In the genomic region with DNA sequence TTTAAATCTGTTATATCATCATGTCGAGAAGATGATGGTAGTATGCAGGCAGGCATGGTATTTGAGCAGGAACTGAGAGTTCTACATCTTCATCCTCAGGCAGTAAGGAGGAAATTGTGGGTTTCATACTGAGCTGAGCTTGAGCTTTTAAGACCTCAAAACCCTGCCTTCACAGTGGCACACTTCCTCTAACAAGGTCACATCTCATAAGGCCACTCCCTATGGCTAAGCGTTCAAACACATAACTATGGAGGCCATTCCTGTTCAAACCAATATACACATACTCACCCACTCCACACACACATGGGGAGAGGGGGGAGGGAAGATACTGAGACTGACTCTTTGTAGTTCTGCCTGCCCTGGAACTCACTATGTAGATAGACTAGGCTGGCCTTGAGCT, we compare ENCODE assay signal across 11 mouse cellular contexts. TPM values are rescaled to one million over a fixed set of nuclear protein-coding genes. Genes with fewer than 3 reads are reported as not detected.
DNase-seq lines count a peak whose midpoint lies in the region; ATAC-seq lines count a peak whose summit lies in the region.
"Had no signal": no experiment of that assay in that cellular context is flagged by ENCODE, and none has a peak within 500 bp of the region (broad histone marks: within the 10 kb centered on the region; RNA-seq: fewer than 3 reads in every experiment).

No protein-coding gene starts in this region.

- DNase-seq in heart, adult 8-10 months (ENCODE audit: low spot score) = peak; percentile 33
- DNase-seq in heart, postnatal 4 days = no peak
- DNase-seq in induced T-regulatory cell, adult 2 months (ENCODE audit: low read depth) = peak; percentile 80
- peak; percentile 82 to 85 for DNase-seq in spleen, postnatal 36 days (ENCODE audit: low spot score in 2 of 2)
- no peak for DNase-seq in layer of hippocampus, postnatal 10 days (ENCODE audit: low spot score in 2 of 2)
- DNase-seq in gastrocnemius, adult 18-20 months (ENCODE audit: low spot score) = no peak
- DNase-seq in left cerebral cortex, adult 9 months (ENCODE audit: low spot score in 2 of 2) = no peak
- DNase-seq: cerebellum, adult 9-11 months; heart, postnatal 10 days; kidney, postnatal 36 days had no signal

- ATAC-seq in CD4-positive, CD25-positive, alpha-beta regulatory T cell, adult 4 months = peak; percentile 94

RNA-seq across cellular contexts. Expression of a gene that starts 29.6 kb away (rescaled TPM):
- 10 to 100 TPM; 16.1 to 21.6 (median 17.3) TPM for total RNA-seq in heart, adult 8-10 months (2022)
- 10 to 100 TPM; 28.3 to 28.4 TPM for total RNA-seq in heart, postnatal 4 days (2021)
- polyA plus RNA-seq in CD4-positive, CD25-positive, alpha-beta regulatory T cell, adult 4 months (2017; shearing (Covaris generic)) = 10 to 100 TPM; 13.3 to 17.5 TPM
- 10 to 100 TPM; 23.7 to 25.1 TPM for total RNA-seq in layer of hippocampus, postnatal 10 days (2021)
- total RNA-seq in gastrocnemius, adult 18-20 months (2021) = 10 to 100 TPM; 15.7 to 18.2 TPM

RNA-seq across cellular contexts. Expression of a gene that starts 30.8 kb away (rescaled TPM):
- not detected for total RNA-seq in heart, adult 8-10 months (2022)
- total RNA-seq in heart, postnatal 4 days (2021) = not detected
- polyA plus RNA-seq in CD4-positive, CD25-positive, alpha-beta regulatory T cell, adult 4 months (2017; shearing (Covaris generic)) = not detected
- total RNA-seq in layer of hippocampus, postnatal 10 days (2021) = under 1 TPM; 0.29 to 0.89 TPM
- total RNA-seq in gastrocnemius, adult 18-20 months (2021) = not detected
- total RNA-seq: heart, postnatal 10 days had no signal

RNA-seq across cellular contexts. Expression of a gene that starts 34.7 kb away (rescaled TPM):
- 1 to 10 TPM in 2 of 4 experiments, under 1 TPM in 1, not detected in 1; 0.16 to 1.4 (median 1.0) TPM for total RNA-seq in heart, adult 8-10 months (2022)
- total RNA-seq in heart, postnatal 4 days (2021) = 1 to 10 TPM; 2.0 to 2.1 TPM
- 10 to 100 TPM in 1 of 2 experiments, 1 to 10 TPM in 1; 6.2 to 14.2 TPM for polyA plus RNA-seq in CD4-positive, CD25-positive, alpha-beta regulatory T cell, adult 4 months (2017; shearing (Covaris generic))
- 10 to 100 TPM; 63.0 to 81.1 TPM for total RNA-seq in layer of hippocampus, postnatal 10 days (2021)
- total RNA-seq in gastrocnemius, adult 18-20 months (2021) = under 1 TPM; 0.48 to 0.66 TPM

RNA-seq across cellular contexts. Expression of a gene that starts 39.5 kb away (rescaled TPM):
- under 1 TPM; 0.26 to 0.94 (median 0.76) TPM for total RNA-seq in heart, adult 8-10 months (2022)
- total RNA-seq in heart, postnatal 4 days (2021) = 1 to 10 TPM; 1.6 to 2.0 TPM
- not detected for polyA plus RNA-seq in CD4-positive, CD25-positive, alpha-beta regulatory T cell, adult 4 months (2017; shearing (Covaris generic))
- total RNA-seq in layer of hippocampus, postnatal 10 days (2021) = 100 to 1,000 TPM; 199 to 205 TPM
- total RNA-seq in gastrocnemius, adult 18-20 months (2021) = 1 to 10 TPM; 1.2 to 1.4 TPM

RNA-seq across cellular contexts. Expression of a gene that starts 44.7 kb away (rescaled TPM):
- 100 to 1,000 TPM; 160 to 201 (median 177) TPM for total RNA-seq in heart, adult 8-10 months (2022)
- total RNA-seq in heart, postnatal 4 days (2021) = 10 to 100 TPM; 92.7 to 94.3 TPM
- polyA plus RNA-seq in CD4-positive, CD25-positive, alpha-beta regulatory T cell, adult 4 months (2017; shearing (Covaris generic)) = 100 to 1,000 TPM; 111 to 138 TPM
- 10 to 100 TPM; 72.2 to 81.8 TPM for total RNA-seq in layer of hippocampus, postnatal 10 days (2021)
- 10 to 100 TPM; 57.4 to 66.2 TPM for total RNA-seq in gastrocnemius, adult 18-20 months (2021)

Comparison
In these comparisons a context has a peak if more than half of its experiments do, and no peak if none do; other contexts are left out.
1. DNase-seq: peak in heart, adult 8-10 months (single experiment), induced T-regulatory cell, adult 2 months (single experiment) and spleen, postnatal 36 days (2 of 2); none in heart, postnatal 4 days (single experiment), layer of hippocampus, postnatal 10 days (0 of 2), gastrocnemius, adult 18-20 months (single experiment) and left cerebral cortex, adult 9 months (0 of 2).
2. RNA of a gene that starts 34.7 kb away (total RNA-seq): 63.0 to 81.1 TPM in layer of hippocampus, postnatal 10 days; 2.0 to 2.1 TPM in heart, postnatal 4 days, 0.16 to 1.4 TPM in heart, adult 8-10 months and 0.48 to 0.66 TPM in gastrocnemius, adult 18-20 months; every median in the first group is over 10 times any median in the second.